Comparison of ENCODE assay signal across 8 mouse cellular contexts in genomic region chr16:49857504-49858160, GRCm38 (mm10). TPM values are rescaled to one million over a fixed set of nuclear protein-coding genes. Genes with fewer than 3 reads are reported as not detected.
DNase-seq lines count a peak whose midpoint lies in the region; ATAC-seq and TF ChIP-seq lines count a peak whose summit lies in the region.

No protein-coding gene starts in this region.

- WGBS in lung, embryonic 14.5 days, result 43% methylated on average over 8 of the region's 8 CpGs
- 75% methylated on average over 8 of the region's 8 CpGs for WGBS in embryonic facial prominence, embryonic 10.5 days
- WGBS in lung, embryonic 15.5 days, result 44% methylated on average over 8 of the region's 8 CpGs

- ATAC-seq in lung, embryonic 14.5 days (ENCODE audit: insufficient read depth), result no peak
- ATAC-seq in lung, embryonic 15.5 days (ENCODE audit: borderline replicate concordance, extremely low read depth, low FRiP score, low TSS enrichment), result no peak
- ATAC-seq in activated CD4-positive, CD25-positive, alpha-beta regulatory T cell, adult 4 months, result no peak

- H3K27ac ChIP-seq in lung, embryonic 14.5 days (ENCODE audit: low read depth), result peak overlapping the region; percentile 75; the same call in 1 of the 2 replicates
- no peak overlapping the region for H3K27ac ChIP-seq in embryonic facial prominence, embryonic 10.5 days (replicated peaks)
- peak overlapping the region; percentile 61; the same call in 1 of the 2 replicates for H3K27ac ChIP-seq in lung, embryonic 15.5 days

- peak overlapping the region; percentile 86 for H3K4me3 ChIP-seq in lung, embryonic 14.5 days (ENCODE audit: low read depth, low read length)
- peak overlapping the region; percentile 94; the same call in 1 of the 2 replicates for H3K4me3 ChIP-seq in embryonic facial prominence, embryonic 10.5 days
- H3K4me3 ChIP-seq in lung, embryonic 15.5 days, result peak overlapping the region; percentile 89

- H3K9ac ChIP-seq in lung, embryonic 14.5 days, result peak overlapping the region; percentile 42
- no peak overlapping the region for H3K9ac ChIP-seq in lung, embryonic 15.5 days

- H3K4me1 ChIP-seq in lung, embryonic 14.5 days (ENCODE audit: insufficient read depth), result peaks cover 13% of the 10 kb centered on the region
- peaks cover 36% of the 10 kb centered on the region for H3K4me1 ChIP-seq in embryonic facial prominence, embryonic 10.5 days
- peaks cover 31% of the 10 kb centered on the region for H3K4me1 ChIP-seq in lung, embryonic 15.5 days

- no peaks in the 10 kb centered on the region for H3K9me3 ChIP-seq in lung, embryonic 14.5 days (ENCODE audit: low read depth, low read length)
- no peaks in the 10 kb centered on the region for H3K9me3 ChIP-seq in embryonic facial prominence, embryonic 10.5 days
- H3K9me3 ChIP-seq in lung, embryonic 15.5 days, result no peaks in the 10 kb centered on the region

- peak; percentile 49 for DNase-seq in lung, embryonic 14.5 days
- DNase-seq in lung, postnatal 14 days, result no peak
- no peak for DNase-seq in embryonic facial prominence, embryonic 10.5 days (ENCODE audit: low spot score)
- peak; percentile 29 to 33 for DNase-seq in heart, postnatal 10 days
- peak; percentile 46 for DNase-seq in splenic B cell, adult 2 months (ENCODE audit: low read depth, low spot score)
- DNase-seq in urinary bladder, postnatal 25 days (ENCODE audit: low spot score), result no peak

- peak overlapping the region; percentile 62 for H3K4me2 ChIP-seq in lung, embryonic 14.5 days
- peak overlapping the region; percentile 74 for H3K4me2 ChIP-seq in lung, embryonic 15.5 days

- H3K36me3 ChIP-seq in lung, embryonic 14.5 days (ENCODE audit: insufficient read depth), result no peaks in the 10 kb centered on the region
- peaks cover 6% of the 10 kb centered on the region; the same call in 1 of the 2 replicates for H3K36me3 ChIP-seq in embryonic facial prominence, embryonic 10.5 days (replicated peaks)
- H3K36me3 ChIP-seq in lung, embryonic 15.5 days, result no peaks in the 10 kb centered on the region
- no peaks in the 10 kb centered on the region for H3K36me3 ChIP-seq in splenic B cell, adult 2 months (ENCODE audit: control insufficient read depth, insufficient read depth, low read length, poor library complexity, severe bottlenecking)

- TF ChIP-seq CTCF in lung, embryonic 14.5 days (IDR thresholded peaks at IDR 0.05; ENCODE audit: low read depth), result no peak

- intact Hi-C loops in heart, postnatal 10 days (cut with DNase I), result loop anchor here (5.0 kb wide), 3 partner anchors 95 to 355 kb away; no protein-coding TSS in a partner anchor

- no peaks in the 10 kb centered on the region for H3K27me3 ChIP-seq in lung, embryonic 14.5 days (ENCODE audit: insufficient read depth, low read length)
- H3K27me3 ChIP-seq in embryonic facial prominence, embryonic 10.5 days (replicated peaks; ENCODE audit: low read depth, poor library complexity, severe bottlenecking), result no peaks in the 10 kb centered on the region
- H3K27me3 ChIP-seq in lung, embryonic 15.5 days, result no peaks in the 10 kb centered on the region
- H3K27me3 ChIP-seq in splenic B cell, adult 2 months (ENCODE audit: control insufficient read depth, insufficient read depth, low read length, poor library complexity, severe bottlenecking), result no peaks in the 10 kb centered on the region

RNA-seq across cellular contexts. Expression of gene Cd47, which starts 57.3 kb away (rescaled TPM):
- polyA plus RNA-seq in lung, embryonic 14.5 days (2014; fragmentation: Nextera tagmentation; extraction: Ambion mirVana), result 96.3 and 104 TPM in 2 replicates
- polyA plus RNA-seq in embryonic facial prominence, embryonic 10.5 days (2016; fragmentation: Nextera tagmentation; extraction: Ambion mirVana), result 27.6 and 32.2 TPM in 2 replicates
- total RNA-seq in heart, postnatal 10 days (2021), result 10 to 100 TPM; 71.5 to 71.6 TPM
- 108 and 123 TPM in 2 replicates for polyA plus RNA-seq in lung, embryonic 15.5 days (2015; fragmentation: Nextera tagmentation; extraction: Ambion mirVana)
- polyA plus RNA-seq in activated CD4-positive, CD25-positive, alpha-beta regulatory T cell, adult 4 months (2017; shearing (Covaris generic)), result 100 to 1,000 TPM; 296 to 343 TPM

Comparison
In these comparisons a context has a peak if more than half of its experiments do, and no peak if none do; other contexts are left out.
1. DNase-seq: peak in lung, embryonic 14.5 days (single experiment), heart, postnatal 10 days (2 of 2) and splenic B cell, adult 2 months (single experiment); none in lung, postnatal 14 days (single experiment), embryonic facial prominence, embryonic 10.5 days (single experiment) and urinary bladder, postnatal 25 days (single experiment).
2. Peak in every context shown above with its lines, with median percentiles within 50 percentile points of each other: H3K4me3 ChIP-seq.